Mouse (Mus musculus) forebrain, embryonic 15.5 days (tissue): Measurements from ENCODE around the gene Trappc6a. TPM values are rescaled to one million over a fixed set of nuclear protein-coding genes. Genes with fewer than 3 reads are reported as not detected.
"Not testable (repeated sequence)": the region's sequence is repeated elsewhere in the genome, so short reads cannot be mapped to it uniquely, and the experiment has no call there.

Experiments used
- ATAC-seq: fragments of 200-750 bp; cut with Nextera tagmentation; replicated peaks from 2 replicates; pipeline ENCODE4 v1.8.0; 2017; ENCODE audit warnings: mild to moderate bottlenecking, moderate TSS enrichment, moderate library complexity
- H3K27ac ChIP-seq: fragments of 300-500 bp; sonication (generic); replicated peaks from 2 replicates; pipeline ENCODE4 v1.5.1; 2015; ENCODE audit warnings: mild to moderate bottlenecking, inconsistent platforms
- H3K27me3 ChIP-seq: fragments of 300-500 bp; sonication (generic); 2 replicates; pipeline ENCODE4 v1.6.1; 2015; ENCODE audit warnings: inconsistent platforms
- H3K36me3 ChIP-seq: fragments of 300-500 bp; sonication (generic); 2 replicates; pipeline ENCODE4 v1.6.1; 2015; ENCODE audit warnings: mild to moderate bottlenecking, inconsistent platforms
- H3K4me1 ChIP-seq: fragments of 300-500 bp; sonication (generic); 2 replicates; pipeline ENCODE4 v1.6.1; 2015; ENCODE audit warnings: inconsistent platforms
- H3K4me2 ChIP-seq: fragments of 300-500 bp; sonication (generic); replicated peaks from 2 replicates; pipeline ENCODE4 v1.6.1; 2015; ENCODE audit warnings: mild to moderate bottlenecking, inconsistent platforms
- H3K4me3 ChIP-seq: fragments of 300-500 bp; sonication (generic); 2 replicates; pipeline ENCODE4 v1.5.1; 2015; ENCODE audit warnings: mild to moderate bottlenecking, inconsistent platforms
- H3K9ac ChIP-seq: fragments of 300-500 bp; sonication (generic); replicated peaks from 2 replicates; pipeline ENCODE4 v1.6.1; 2015; ENCODE audit warnings: mild to moderate bottlenecking, inconsistent platforms
- H3K9me3 ChIP-seq: fragments of 300-500 bp; sonication (generic); 2 replicates; pipeline ENCODE4 v1.6.1; 2016; ENCODE audit warnings: inconsistent platforms
- WGBS: fragments of 180-500 bp; shearing (Covaris S2); methylation state at CpG from one replicate; pipeline ENCODE4 v1.1.7; 2015; ENCODE audit warnings: mixed read lengths; 5-methylcytosine and 5-hydroxymethylcytosine counted together
- polyA plus RNA-seq: library from polyadenylated mRNA; unstranded; fragments of >200 nt; fragmentation: Nextera tagmentation; extraction: Ambion mirVana; gene quantifications from 2 replicates; pipeline ENCODE4 v1.2.1, GENCODE M21; 2015

Gene Trappc6a
- polyA plus RNA-seq, 1 experiment from 2014 or later: 35.3 TPM

DNA sequence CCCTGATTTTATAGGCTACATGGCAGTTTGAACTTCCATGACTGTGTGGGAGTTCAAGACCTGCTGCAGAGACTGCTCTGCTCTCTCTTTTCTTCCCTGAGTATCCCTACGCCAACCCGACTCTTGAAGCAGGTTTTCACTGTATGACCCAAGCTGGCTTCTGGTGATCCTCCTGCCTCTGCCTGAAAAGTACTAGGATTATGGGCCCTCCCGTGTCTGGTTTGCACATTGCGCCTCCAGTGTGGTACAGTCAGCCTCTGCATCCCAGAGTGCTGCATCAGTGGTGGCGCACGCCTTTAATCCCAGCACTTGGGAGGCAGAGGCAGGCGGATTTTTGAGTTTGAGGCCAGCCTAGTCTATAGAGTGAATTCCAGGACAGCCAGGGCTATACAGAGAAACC, 1.6 kb downstream of the Trappc6a start:
- ATAC-seq: no peak
- no peaks in the 10 kb centered on the region for H3K36me3 ChIP-seq
- H3K4me2 ChIP-seq: peak overlapping the region; percentile 60
- peaks cover 23% of the 10 kb centered on the region for H3K4me1 ChIP-seq
- no peaks in the 10 kb centered on the region for H3K27me3 ChIP-seq
- no peaks in the 10 kb centered on the region for H3K9me3 ChIP-seq
- H3K4me3 ChIP-seq: peak overlapping the region; percentile 61
- no peak overlapping the region for H3K9ac ChIP-seq
- no peak overlapping the region for H3K27ac ChIP-seq
- 95% methylated on average over 7 of the region's 7 CpGs for whole genome bisulfite sequencing

DNA sequence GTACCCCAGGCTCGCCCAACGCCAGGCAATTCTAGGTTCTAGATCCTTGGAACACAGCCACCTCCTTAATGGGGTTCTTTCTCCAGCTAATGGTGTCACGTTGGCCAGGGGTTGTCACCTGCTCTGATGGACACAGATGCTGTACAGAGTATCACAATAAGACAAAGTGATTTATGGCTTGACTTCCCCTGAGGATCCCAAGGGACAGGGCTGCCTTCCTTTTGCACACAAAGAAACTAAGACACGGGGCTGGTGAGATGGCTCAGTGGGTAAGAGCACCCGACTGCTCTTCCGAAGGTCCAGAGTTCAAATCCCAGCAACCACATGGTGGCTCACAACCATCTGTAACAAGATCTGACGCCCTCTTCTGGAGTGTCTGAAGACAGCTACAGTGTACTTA, 3.7 kb downstream of the Trappc6a start:
- not testable (repeated sequence) for H3K27ac ChIP-seq, H3K36me3 ChIP-seq, ATAC-seq, H3K9ac ChIP-seq, H3K4me3 ChIP-seq, H3K9me3 ChIP-seq, H3K27me3 ChIP-seq, H3K4me2 ChIP-seq
- H3K4me1 ChIP-seq: peaks cover 19% of the 10 kb centered on the region
- WGBS: 87% methylated on average over 7 of the region's 7 CpGs

DNA sequence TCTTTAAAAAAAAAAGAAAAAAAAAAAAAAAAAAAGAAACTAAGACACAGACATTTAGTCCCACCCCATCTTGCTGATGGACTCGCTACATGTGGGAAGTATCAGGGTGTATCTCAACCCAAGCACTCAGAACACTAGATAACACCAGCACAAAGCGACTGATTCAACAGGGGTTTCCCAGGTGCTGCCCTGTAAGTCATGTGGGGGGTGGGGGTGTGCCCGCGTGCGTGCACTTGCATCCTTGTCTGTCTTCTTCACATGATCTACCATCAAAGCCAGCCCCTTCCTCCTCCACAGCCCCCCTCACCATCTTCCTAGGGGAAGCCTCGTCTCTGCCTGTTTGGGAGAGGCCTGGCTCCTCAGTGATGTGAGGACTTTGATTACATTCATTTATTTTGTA, 4.2 kb downstream of the Trappc6a start:
- no peaks in the 10 kb centered on the region for H3K36me3 ChIP-seq
- 84% methylated on average over 6 of the region's 6 CpGs for WGBS
- H3K9ac ChIP-seq: no peak overlapping the region
- no peak for ATAC-seq
- H3K27me3 ChIP-seq: peaks cover 3% of the 10 kb centered on the region; the same call in 1 of the 2 replicates
- H3K9me3 ChIP-seq: no peaks in the 10 kb centered on the region
- H3K4me1 ChIP-seq: peaks cover 15% of the 10 kb centered on the region
- no peak overlapping the region for H3K4me3 ChIP-seq
- H3K4me2 ChIP-seq: no peak overlapping the region
- no peak overlapping the region for H3K27ac ChIP-seq

DNA sequence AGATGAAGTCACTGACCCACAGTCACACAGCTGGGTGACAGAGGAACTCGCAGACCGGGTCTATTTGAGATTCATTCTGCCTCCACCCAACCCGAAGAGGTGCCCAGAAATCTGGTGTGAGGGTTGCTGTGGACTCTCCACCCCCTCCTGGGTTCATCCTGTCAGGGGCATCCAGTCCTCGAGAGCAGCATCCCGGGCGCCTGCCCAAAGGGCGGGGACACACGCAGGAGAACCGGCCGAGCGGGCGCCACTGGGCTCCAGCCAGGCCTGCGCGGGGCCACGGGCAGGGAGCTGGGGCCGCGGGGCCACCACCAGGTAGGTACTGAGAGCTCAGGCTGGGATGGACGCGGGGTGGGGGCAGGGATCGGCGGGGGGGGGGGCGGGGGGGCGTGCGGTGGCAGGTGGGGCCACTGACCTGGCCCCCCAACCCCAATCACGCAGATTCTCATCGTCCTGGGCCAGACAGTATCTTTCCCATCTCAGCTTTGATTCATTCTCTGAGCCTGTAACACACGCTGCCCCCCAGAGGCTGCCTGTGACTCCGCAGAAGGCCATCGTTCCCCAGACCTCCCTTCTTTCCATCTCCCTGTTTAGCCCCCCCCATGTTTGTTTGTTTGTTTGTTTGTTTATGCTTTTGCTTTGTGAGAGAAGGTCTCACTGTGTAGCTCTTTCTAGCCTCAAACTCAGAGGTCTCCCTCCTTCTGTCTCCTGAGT, 9.6 kb downstream of the Trappc6a start, which contains the start of gene Nkpd1:
Gene Nkpd1 (plus strand): TSS at position 187 of the 714 bp plus-strand sequence.
- no peak for ATAC-seq
- Histone ChIP-seq H3K4me2 (peak within 1 kb of the TSS; percentile 49), H3K9me3 (no peaks in the 10 kb centered on the region), H3K4me3 (peak within 1 kb of the TSS; percentile 25), H3K27me3 (peaks cover 51% of the 10 kb centered on the region), H3K36me3 (no peaks in the 10 kb centered on the region), H3K27ac (no peak within 1 kb of the TSS), H3K9ac (peak within 1 kb of the TSS; percentile 42), H3K4me1 (peaks cover 7% of the 10 kb centered on the region)
- WGBS: 4% methylated on average over 20 of the region's 29 CpGs

DNA sequence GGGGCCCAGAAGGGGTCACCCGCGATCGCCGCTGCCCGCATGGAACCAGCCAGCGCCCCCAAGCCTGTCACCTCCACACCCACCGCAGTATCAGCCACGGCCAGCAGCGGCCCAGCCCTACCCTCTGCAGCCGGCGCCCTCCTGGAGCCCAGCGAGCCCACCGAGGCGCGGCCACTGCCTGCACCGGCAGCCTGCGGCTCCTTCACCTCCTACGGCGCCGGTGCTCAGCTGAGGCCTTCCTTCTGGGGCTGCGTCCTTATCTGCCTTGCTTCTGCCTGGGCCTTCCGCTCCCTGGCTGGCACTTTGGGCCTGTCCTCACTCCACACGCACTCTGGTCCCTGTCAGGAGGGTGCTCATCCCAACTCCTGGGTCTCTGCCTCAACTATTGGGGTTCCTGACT, 11.8 kb downstream of the Trappc6a start:
- WGBS: 7% methylated on average over 22 of the region's 23 CpGs
- peak overlapping the region; percentile 29 for H3K4me2 ChIP-seq
- H3K9me3 ChIP-seq: no peaks in the 10 kb centered on the region
- H3K27me3 ChIP-seq: peaks cover 69% of the 10 kb centered on the region
- peak overlapping the region; percentile 22 for H3K4me3 ChIP-seq
- no peaks in the 10 kb centered on the region for H3K36me3 ChIP-seq
- no peak for ATAC-seq
- H3K27ac ChIP-seq: no peak overlapping the region
- peaks cover 25% of the 10 kb centered on the region for H3K4me1 ChIP-seq
- H3K9ac ChIP-seq: peak overlapping the region; percentile 19

GRCm38 (mm10) chr7:19523017-19523756, 15.0 kb downstream of the Trappc6a start:
- peak; percentile 36 for ATAC-seq
- no peak overlapping the region for H3K27ac ChIP-seq
- peaks cover 69% of the 10 kb centered on the region for H3K27me3 ChIP-seq
- H3K4me3 ChIP-seq: peak overlapping the region; percentile 45
- 15% methylated on average over 72 of the region's 72 CpGs for whole genome bisulfite sequencing
- peaks cover 20% of the 10 kb centered on the region for H3K4me1 ChIP-seq
- H3K36me3 ChIP-seq: no peaks in the 10 kb centered on the region
- peak overlapping the region; percentile 93 for H3K4me2 ChIP-seq
- H3K9ac ChIP-seq: peak overlapping the region; percentile 51
- no peaks in the 10 kb centered on the region for H3K9me3 ChIP-seq

- H3K9ac ChIP-seq: peak overlapping the region; percentile 51
- H3K27me3 ChIP-seq: peaks cover 62% of the 10 kb centered on the region
- peak; percentile 78 for ATAC-seq
- peak overlapping the region; percentile 93 for H3K4me2 ChIP-seq
- H3K4me1 ChIP-seq: peaks cover 20% of the 10 kb centered on the region
- H3K9me3 ChIP-seq: no peaks in the 10 kb centered on the region
- H3K36me3 ChIP-seq: no peaks in the 10 kb centered on the region; the same call in 1 of the 2 replicates
- under 1% methylated on average over 64 of the region's 64 CpGs for WGBS
- H3K27ac ChIP-seq: no peak overlapping the region
- peak overlapping the region; percentile 45 for H3K4me3 ChIP-seq
Observed at GRCm38 (mm10) chr7:19523757-19524419, 15.7 kb downstream of the Trappc6a start.

GRCm38 (mm10) chr7:19524420-19525104, 16.4 kb downstream of the Trappc6a start:
- 14% methylated on average over 24 of the region's 24 CpGs for WGBS
- H3K27me3 ChIP-seq: peaks cover 56% of the 10 kb centered on the region

DNA sequence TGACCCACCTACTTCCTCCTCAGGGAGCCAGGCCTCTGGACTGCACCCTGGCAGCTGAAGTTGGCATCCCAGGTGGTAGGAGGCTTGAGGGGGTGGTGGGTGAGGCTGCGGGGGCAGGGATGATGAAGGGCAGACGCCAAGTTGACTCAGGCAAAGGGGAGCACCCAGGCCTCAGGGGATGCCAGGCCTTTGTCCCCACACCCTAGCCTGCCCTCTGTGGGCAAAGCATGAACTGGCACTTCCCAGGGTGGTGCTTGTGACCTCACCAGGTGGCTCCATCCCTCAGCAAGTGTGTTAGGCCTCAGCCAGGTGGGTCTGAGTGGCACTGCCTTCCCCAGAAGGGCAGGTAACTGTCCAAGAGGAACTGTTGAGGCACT, 16.9 kb downstream of the Trappc6a start:
- ATAC-seq: no peak
- no peak overlapping the region for H3K4me3 ChIP-seq
- H3K36me3 ChIP-seq: peaks cover 6% of the 10 kb centered on the region; the same call in 1 of the 2 replicates

More at GRCm38 (mm10) chr7:19524420-19525104, 16.4 kb downstream of the Trappc6a start:
- peak overlapping the region; percentile 51 for H3K9ac ChIP-seq
- H3K4me3 ChIP-seq: peak overlapping the region; percentile 45
- ATAC-seq: peak; percentile 44
- peaks cover 20% of the 10 kb centered on the region for H3K4me1 ChIP-seq
- H3K4me2 ChIP-seq: peak overlapping the region; percentile 93
- H3K27ac ChIP-seq: no peak overlapping the region
- no peaks in the 10 kb centered on the region for H3K9me3 ChIP-seq
- H3K36me3 ChIP-seq: peaks cover under 1% of the 10 kb centered on the region; the same call in 1 of the 2 replicates

DNA sequence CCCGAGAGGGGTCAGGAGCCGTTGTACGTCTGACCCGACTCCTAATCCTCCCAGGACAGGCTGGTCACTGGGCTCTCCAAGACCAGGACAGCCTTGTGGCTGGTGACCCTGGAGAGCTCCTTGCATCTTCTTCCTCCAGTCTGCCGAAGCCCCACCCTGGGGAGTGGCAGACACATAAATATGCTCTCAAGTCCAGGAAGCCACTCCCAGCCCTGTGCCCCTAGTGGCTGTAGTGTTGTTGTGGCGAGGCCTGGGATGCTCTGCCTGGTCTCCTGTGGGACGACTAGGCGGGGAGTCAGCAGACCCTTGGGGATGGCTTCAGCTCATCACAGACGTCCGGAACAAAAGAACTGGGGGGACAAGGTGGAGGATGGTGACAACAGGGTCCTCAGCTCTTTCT, 22.9 kb downstream of the Trappc6a start:
- Histone ChIP-seq H3K4me3 (no peak overlapping the region), H3K9me3 (no peaks in the 10 kb centered on the region), H3K4me2 (no peak overlapping the region), H3K27ac (no peak overlapping the region), H3K9ac (no peak overlapping the region), H3K27me3 (no peaks in the 10 kb centered on the region), H3K36me3 (peaks cover 48% of the 10 kb centered on the region), H3K4me1 (no peaks in the 10 kb centered on the region)
- no peak for ATAC-seq
- 84% methylated on average over 10 of the region's 10 CpGs for WGBS

More for the DNA sequence above, 16.9 kb downstream of the Trappc6a start:
- H3K9ac ChIP-seq: no peak overlapping the region
- H3K27me3 ChIP-seq: peaks cover 51% of the 10 kb centered on the region
- H3K4me1 ChIP-seq: peaks cover 20% of the 10 kb centered on the region
- H3K4me2 ChIP-seq: no peak overlapping the region
- H3K9me3 ChIP-seq: no peaks in the 10 kb centered on the region
- WGBS: 61% methylated on average over 2 of the region's 2 CpGs
- H3K27ac ChIP-seq: no peak overlapping the region

GRCm38 (mm10) chr7:19532240-19532639, 24.0 kb downstream of the Trappc6a start:
- Histone ChIP-seq H3K36me3 (peaks cover 48% of the 10 kb centered on the region), H3K27me3 (no peaks in the 10 kb centered on the region), H3K4me3 (no peak overlapping the region), H3K4me2 (no peak overlapping the region), H3K9ac (no peak overlapping the region), H3K27ac (no peak overlapping the region), H3K9me3 (no peaks in the 10 kb centered on the region), H3K4me1 (no peaks in the 10 kb centered on the region)
- 85% methylated on average over 14 of the region's 14 CpGs for WGBS
- ATAC-seq: no peak
